Mouse (Mus musculus) 3134 (cell line): Measurements from ENCODE around the gene Akap2.

Source experiments
- DNase-seq: peaks from one replicate; pipeline ENCODE4 v3.0.0-alpha.2; 2011; ENCODE audit warnings: low spot score; ENCODE audit not compliant: insufficient read length; ENCODE audit errors: extremely low read depth

Akap2 gene

DNA sequence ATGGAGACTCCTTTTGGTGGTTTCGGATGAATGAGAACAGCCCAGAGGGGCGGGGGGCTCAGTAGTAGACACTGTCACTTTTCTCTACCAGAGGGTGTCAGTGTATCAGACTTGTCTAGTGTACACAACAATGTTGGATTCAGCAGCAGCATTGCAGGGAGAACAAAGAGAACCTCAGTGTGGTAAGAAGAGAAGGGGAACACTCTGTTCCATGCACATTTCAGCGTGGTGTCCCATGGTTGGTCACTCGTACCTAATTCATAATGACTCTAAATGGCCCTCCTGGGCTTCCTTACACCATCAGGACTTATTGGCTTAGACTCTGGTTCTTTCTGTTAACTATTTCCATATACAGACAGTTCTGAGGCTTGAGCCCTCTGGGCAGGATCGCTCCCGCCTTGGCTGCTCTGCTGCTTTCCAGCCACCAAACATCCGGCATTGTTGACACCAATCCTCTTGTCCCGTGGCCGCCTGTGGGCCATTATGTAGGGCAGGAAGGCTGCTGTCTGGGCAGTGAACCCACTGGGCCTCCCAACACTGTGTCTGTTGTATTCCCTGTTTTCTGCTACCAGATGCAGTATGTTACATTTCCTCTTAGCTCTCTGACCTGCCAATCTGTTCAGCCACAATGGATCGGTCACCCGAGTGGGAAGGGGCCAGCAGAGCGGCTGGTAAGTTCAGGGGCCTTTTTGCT lies 19.4 kb upstream of the Akap2 start:
- no peak for DNase-seq

DNA sequence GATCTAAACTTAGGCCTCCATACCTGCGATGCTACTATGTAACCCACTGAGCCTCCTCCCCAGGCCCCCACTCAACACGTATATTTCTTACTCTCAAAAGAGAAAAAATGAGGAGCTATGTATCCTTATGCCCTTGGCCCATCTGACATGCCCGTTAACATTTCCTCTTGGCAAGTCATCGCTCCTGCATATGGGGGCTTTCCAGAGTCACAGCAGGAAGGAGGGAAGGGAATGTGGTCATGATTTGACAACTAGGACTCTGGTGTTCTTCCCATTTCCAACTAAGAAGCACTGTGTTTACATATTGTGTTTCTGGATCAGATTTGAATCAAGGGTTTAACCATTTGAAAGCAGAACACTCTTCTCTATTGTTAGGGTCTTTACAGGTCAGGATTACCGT lies 15.9 kb upstream of the Akap2 start:
- no peak for DNase-seq

DNA sequence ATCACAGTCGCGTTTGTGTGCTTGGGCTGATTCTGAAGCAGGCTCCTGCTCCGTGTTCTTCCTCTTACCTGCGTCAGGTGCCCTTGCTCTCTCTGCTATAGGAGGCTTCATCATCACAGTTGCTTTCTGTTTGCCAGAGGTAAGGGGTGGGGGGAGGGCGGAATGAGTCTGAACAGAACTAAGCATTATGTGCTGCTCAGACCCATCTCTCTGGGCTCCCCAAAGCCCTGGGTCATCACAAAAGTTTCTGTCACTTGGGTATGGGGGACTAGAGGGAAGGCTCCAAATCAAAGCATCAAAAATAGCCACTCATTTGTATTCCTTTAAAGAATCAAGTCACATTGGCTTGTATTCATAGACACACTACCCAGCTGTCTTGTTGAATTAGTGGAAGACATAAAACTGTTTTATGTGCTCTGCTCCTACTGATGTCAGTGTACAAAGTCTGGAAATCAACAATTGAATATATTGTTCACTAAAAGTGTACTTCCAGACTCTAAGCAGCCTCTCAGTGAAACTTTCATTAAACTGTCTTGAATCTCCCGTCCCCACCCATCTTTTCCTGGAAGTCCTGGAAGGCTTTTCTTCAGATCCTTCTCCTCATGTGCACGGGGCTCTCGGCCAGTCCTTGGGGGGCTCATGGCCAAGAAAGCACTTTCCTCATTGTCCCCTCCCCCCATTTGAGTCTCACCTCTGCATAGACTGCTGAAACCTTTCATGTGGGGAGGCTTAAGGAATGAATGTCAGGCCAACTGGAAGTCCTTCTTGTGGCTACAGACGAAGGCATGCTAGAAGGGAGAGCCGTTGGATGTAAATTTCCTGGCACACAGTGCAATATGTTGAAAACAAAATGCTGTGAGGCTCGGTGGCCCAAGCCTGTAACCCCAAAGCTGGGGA lies 13.6 kb upstream of the Akap2 start:
- no peak for DNase-seq

DNA sequence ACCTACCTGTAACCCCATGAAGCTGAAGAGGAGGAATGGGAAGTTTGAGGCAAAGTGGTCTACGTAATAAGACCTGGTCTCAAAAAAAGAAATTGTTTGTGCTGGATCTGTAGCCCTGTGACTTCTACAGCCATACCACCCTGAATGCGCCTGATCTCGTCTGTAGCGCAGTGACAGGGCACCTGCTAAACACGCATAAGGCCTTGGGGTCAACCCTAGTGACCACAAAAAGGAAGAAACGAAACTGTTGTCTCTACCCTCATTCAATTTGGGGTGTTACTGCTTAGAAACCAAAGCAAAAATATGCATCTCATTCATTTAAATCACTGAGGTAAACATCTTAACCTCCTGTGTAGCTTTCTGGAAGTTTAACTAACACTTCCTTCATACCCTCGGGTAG lies 12.9 kb upstream of the Akap2 start:
- no peak for DNase-seq

DNA sequence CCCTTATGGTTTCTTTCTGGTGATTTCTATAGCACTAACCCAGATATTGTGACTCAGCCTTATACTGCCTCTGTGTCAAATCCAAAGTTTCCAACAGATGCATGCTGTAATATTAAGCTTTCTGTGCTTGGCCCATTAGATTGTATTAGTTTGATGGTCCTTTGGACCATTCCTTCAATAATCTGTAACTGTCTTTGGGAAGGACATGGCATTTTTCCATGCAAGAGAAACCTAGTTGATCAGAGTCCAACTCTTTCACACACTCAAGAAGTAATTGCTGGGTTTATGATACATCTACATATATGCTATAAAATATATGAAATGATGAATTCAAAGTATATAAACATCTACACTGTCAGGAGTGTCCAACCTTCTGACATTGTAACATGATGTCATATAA lies 1.6 kb upstream of the Akap2 start:
- no peak for DNase-seq

DNA sequence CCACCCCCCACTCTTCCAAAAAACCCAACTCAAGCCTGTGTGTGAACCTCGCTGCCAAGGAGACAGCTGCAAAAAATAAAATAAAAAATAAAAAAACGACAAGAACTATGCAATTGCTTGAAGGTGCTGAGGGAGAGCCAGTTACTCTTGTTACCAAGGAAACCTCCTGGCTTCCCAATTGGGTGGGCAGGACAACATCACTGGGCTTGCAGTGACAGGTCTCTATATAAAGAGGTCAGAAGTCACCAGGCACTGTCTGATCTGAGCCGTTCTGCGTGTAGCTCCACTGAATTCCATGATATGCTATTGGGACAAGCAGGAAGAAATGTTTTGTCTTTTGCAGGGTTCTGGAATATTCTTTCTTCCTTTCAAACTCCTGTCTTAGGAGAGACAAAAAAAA lies 722 bp upstream of the Akap2 start:
- DNase-seq, result no peak

DNA sequence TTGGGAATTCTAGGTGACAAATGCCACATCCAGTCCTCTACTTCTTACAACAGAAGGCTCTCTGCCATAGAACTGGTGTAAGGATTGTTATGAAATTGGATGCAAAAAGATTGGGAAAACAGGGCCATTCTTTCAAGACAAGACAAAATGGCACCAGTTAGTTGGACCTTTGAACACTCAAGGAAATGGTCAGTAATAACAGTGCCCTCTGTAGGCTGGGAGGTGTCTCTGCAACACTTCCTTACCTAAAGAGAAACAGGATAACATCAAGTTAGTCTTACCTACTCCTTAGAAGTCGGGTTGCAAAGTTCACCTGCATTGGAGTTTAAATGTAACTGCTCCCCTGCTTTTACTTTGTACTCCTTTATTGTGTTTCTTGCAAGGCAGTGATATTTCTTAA lies 1.9 kb downstream of the Akap2 start:
- DNase-seq, result no peak

DNA sequence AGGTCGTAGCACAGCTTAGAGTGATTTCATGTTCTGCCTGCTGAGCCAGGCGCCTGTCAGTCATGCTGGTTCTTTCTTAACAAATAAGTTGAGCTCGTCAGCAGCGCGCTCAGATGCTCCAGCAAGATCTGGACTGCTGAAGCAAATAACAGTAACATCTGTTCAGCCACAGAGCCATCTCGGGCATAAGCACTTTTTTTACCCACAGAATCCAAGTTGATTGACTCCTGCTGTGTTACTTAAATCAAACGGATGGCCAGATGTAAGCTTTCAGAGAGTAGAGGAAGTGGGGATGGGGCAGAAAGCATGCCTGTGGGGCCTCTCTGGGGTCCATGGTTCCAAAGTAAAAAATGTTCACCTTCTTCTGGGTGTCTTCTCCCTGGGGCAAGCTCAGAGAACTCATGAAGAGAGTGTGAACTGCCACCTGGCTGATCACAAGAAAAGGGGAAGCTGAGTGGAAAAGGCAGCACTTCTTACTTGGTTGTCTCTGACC lies 3.5 kb downstream of the Akap2 start:
- no peak for DNase-seq

DNA sequence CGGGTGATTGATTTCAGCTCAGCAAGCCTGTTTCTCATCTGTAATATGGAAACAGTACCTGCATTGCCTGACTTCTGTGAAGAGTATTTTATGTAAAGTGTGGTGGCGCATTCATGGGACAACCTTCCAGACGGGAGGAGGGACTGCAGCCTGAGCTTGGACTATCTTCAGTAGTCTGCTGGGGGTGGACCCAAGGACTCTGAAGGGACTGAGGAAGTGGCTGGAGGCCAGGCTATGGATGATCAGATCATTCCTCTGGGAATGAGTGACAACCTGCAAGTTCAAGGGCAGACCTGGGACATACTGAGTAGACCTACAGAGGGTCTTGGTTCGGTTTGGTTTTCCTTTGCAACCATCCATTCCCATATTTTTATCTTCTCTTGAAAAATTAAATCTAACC lies 4.8 kb downstream of the Akap2 start:
- no peak for DNase-seq

DNA sequence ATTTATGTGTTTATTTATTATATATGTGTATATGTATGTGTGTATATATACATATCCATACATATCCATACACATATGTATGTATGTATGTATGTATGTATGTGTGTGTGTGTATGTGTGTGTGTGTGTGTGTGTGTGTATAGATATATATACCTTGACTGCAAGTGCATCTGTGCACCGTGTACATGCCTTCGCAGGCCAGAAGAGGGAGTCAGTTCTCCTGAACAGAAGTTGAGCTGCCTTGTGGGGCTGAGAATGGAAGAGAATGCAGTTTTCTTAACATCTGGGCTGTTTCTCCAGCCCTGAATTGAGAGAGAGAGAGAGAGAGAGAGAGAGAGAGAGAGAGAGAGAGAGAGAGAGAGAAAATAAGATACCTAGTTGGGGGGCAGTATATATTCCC lies 6.2 kb downstream of the Akap2 start:
- DNase-seq, result no peak

DNA sequence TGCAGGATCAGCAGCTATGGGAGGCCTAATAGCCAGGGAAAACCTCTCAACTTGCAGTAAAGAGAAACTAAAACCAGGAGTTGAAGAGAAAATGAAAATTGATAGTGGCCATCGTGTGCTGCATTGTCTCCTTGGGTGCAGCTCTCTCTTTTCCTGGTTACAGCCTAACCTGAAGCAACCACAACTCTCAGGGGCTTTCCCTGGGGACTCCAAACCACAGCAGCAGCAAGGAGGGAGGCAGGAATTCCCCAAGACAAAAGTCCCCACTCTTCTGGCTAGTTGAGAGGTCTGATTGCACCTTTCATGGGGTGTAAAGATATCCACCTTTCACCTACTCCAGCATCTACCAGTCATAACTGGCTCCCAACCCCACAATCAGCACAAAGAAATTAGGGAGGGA lies 8.1 kb downstream of the Akap2 start:
- no peak for DNase-seq

DNA sequence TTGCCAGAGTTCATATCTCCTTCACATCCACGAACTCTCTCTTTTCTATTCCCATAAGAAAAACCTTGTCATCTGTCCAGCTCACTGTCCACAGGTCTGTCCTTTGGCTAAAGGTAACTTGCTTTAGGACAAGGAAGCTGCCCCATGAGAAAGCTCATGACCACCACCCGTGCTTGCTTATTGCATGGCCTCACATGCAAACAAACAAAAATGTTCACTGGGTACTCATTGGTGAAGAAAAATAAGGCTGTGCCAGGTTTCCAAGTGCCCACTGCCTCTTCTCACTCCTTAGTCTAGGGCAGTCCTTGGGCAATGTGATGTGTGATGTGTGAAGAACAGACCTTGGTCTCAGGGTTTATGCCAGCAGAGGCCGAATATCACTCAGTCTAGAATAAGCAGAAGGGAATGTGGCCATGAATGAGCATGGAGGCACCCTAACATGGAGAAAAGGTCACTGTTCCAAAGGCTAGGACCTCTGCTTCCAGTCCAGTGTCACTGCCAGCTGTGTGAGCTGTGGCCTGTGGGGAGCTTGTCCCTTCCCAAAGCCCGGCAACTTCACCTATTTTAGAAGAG lies 11.2 kb downstream of the Akap2 start:
- no peak for DNase-seq

DNA sequence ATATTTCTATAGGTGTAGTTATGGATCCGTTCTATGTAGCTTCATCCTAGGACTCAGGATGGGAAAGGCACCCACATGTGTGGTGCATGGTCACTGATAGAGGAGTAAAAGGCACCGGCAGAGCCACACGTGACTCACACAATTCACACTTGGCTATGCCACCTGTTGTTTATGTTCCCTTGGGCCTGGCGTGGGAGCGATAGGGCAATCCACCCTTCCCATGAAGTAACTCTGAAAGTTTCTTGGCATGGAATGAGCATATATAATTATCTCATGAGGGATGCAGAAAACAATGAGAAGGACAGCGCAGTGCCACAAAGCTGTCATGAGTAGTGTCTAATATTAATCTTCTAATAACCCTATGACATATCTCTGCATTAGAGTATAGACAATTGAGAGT lies 12.6 kb downstream of the Akap2 start:
- no peak for DNase-seq

DNA sequence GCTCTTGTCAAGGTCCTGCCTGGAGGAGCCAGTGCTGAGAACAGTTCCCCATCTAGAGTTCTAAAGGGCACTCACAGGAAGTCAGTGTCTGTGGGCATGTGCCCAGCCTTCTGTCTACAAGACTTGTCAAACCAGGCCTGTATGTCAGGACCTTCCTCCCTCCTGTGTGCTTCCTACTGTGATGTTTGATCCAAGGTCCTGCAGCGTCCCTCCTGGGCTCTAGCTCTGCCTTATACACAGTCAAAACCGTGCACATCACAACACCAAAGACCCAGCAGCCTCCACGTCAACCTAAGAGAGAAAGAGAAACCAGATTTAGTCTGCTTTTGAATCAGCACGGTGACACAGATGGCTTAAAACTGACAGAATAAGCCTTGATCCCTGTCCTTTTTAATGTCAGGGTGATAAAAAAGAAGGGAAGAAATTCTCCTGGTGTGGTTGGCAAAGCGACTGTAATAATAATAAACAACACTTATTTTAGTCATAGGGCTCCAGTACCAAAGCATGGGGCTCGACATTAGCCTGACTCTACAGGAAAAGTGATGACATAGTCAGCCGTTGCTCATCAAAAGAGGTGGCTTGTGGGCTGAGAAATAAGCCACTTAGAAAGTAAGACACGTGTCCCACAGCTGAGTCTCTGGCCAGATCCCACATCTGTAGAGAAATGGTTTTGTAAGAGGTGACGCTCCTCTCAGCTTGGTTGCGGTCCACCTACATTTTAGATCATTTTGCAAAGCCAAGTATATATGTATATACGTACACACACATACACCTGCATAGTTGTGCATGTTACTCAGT lies 13.5 kb downstream of the Akap2 start:
- DNase-seq, result peak; percentile 49

DNA sequence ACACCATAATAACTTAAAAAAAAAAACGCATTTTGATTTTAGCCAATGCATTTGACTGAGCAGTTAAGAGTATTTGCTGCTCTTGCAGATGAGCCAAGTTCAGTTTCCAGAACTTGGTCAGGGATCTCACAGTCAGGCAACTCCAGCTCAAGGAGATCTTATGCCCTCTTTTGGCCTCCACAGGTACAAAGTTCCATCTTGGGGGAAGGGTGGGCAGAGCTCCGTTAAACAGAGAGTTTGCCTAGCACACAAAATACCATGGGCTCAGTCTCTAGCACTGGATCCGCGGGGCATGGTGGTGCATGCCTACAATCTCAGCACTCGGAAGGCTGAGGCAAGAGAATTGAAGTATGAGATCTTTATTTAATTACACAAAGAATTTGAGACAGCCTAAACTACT lies 14.9 kb downstream of the Akap2 start:
- no peak for DNase-seq

DNA sequence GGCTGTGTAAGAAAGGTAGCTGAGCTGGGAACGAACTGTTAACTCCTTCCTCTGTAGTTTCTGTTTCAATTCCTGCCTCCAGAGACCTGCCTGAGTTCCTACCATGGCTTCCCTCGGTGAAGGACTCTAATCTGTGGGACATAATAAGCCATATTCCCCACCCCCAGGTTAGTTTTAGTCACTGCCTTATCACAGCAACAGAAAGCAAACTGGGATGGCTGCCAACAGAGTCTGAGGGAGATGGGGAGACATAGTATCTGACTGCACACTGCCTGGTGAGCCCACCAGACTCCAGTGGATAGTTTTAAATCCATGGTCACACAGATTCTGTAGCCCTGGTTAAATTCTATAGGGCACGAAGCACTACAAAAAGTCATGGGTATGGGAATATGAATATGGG lies 16.0 kb downstream of the Akap2 start:
- no peak for DNase-seq

DNA sequence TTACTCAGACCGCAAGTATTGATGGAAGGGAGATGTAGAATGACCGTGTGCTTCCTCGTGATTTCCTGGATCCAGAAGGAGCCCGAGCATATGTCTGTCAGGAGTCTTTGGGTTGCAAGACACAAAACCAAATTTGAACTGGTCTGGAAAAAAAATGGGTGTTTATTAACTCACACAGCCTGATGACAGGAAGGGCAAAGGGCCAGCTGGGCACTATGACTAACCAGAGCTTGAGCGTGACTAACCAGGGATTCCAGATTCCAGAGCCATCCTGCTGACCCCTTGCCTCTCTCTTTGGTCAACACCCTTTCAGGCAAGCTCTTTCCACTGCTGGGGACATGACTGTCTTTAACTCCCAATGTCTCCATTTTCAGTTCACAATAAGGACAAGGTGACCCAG lies 18.0 kb downstream of the Akap2 start:
- DNase-seq, result peak; percentile 71

DNA sequence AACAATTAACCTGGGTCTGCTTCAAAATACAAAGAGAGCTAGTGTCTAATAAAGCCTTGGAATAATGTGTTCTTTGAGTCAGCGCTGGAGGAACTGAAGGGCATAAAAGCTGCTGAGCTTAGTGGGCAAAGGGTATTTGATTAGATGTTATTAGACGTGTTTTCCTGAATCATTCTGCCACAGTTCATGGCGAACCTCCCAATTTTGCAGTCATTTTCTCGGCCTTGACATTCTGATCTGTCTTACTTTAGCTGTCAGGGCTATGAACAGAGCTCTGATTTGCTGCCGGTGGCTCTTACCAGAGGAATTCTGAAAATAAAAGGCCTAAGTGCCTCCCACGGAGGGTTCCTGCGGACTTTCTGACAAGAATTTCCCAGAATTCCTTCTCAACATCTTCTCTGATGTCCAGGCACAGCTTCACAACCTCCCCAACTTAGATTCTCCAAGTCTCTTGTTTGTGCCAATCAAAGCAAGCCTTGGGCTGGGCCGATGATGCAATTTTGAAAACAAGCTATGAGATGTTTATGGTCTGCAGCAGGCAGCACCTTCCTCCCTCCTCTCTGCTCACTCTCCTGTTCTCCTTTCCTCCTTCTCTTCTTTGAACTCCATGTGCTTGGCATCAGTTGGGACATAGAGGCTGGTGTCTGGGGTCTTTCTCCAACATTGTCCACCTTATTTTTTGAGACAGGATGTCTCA lies 21.5 kb downstream of the Akap2 start:
- DNase-seq, result no peak

DNA sequence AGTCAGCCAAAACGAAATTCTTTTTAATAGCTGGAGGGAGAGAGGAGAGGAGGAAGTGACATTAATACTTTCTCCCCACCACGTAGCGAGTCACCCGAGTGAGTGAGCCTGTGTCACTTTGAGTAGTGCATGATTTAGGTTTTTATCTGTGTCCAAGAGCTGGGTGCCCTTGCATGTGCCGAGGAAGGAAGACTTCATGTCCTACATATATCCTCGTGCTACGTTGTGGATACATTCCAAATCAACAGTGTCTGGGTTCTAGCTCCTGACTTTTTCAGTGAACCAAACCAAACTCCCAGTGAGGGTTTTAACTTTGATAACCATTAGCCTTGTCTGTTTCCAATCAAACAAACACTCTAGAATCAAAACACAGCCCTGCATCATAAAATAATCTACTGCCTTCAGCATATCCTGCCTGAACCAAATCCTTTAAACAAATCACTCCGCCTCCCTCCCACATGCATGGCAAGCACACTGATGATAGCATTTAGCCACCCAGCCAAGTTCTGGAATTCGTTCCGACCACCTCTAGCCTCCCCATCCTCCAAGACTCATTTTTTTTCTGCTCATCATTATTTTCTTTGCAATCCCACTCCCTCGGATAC lies 26.0 kb downstream of the Akap2 start:
- no peak for DNase-seq

DNA sequence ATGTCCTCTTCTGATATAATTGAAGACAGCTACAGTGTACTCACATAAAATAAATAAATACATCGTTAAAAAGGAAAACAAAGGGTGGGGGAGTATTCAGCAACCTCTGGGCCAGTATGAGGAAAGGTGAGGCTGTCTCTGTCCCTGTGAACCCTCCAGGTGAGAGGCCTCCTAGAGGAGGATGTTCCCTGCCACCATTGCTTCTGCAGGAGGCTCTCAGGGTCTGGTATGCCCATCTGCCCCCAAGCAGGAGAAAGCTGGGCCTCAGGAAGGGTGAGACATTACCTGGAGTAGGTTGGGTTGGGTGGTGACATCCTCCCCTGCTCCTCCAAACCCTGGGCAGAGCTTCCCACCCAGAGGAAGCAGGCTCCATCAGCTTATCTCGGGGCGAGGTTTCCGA lies 33.2 kb downstream of the Akap2 start:
- no peak for DNase-seq
